Mouse (Mus musculus) kidney, postnatal 25 days (tissue): ENCODE results near the gene Nadk.

Source experiments
- DNase-seq, 2 experiments: peaks; one replicate each; pipeline ENCODE4 v3.0.0; 2021; ENCODE audit warnings: mixed read lengths in 2 of 2

Gene Nadk

GRCm38 (mm10) chr4:155561661-155562442, at the start of gene Nadk:
TSS of gene Nadk (plus strand) at chr4:155562378.
- no peak for DNase-seq

- DNase-seq, result no peak
Observed at GRCm38 (mm10) chr4:155514810-155515209, 47.4 kb upstream of the Nadk start.

- peak in 1 of 2 experiments; percentile 31 for DNase-seq
Observed at GRCm38 (mm10) chr4:155517948-155518517, 44.1 kb upstream of the Nadk start.

- peak; percentile 7 to 35 for DNase-seq
Observed at GRCm38 (mm10) chr4:155522327-155522726, 39.9 kb upstream of the Nadk start.

- DNase-seq, result peak; percentile 9 to 36
Observed at GRCm38 (mm10) chr4:155525751-155526150, 36.4 kb upstream of the Nadk start.

- no peak for DNase-seq
Observed at GRCm38 (mm10) chr4:155529294-155529693, 32.9 kb upstream of the Nadk start.

- DNase-seq, result no peak
Observed at GRCm38 (mm10) chr4:155549993-155550392, 12.2 kb upstream of the Nadk start.

GRCm38 (mm10) chr4:155550446-155550845, 11.7 kb upstream of the Nadk start:
- no peak for DNase-seq

- DNase-seq, result no peak
Observed at GRCm38 (mm10) chr4:155551073-155551472, 11.1 kb upstream of the Nadk start.

GRCm38 (mm10) chr4:155552917-155553532, 9.2 kb upstream of the Nadk start:
- DNase-seq, result no peak

GRCm38 (mm10) chr4:155554880-155555279, 7.3 kb upstream of the Nadk start:
- no peak for DNase-seq

GRCm38 (mm10) chr4:155555464-155555863, 6.7 kb upstream of the Nadk start:
- no peak for DNase-seq

GRCm38 (mm10) chr4:155559454-155559853, 2.7 kb upstream of the Nadk start:
- no peak for DNase-seq

- peak; percentile 19 to 76 for DNase-seq
Observed at GRCm38 (mm10) chr4:155560932-155561331, 1.2 kb upstream of the Nadk start.

- peak; percentile 73 to 81 for DNase-seq
Observed at GRCm38 (mm10) chr4:155562725-155563399, 684 bp downstream of the Nadk start.

- peak; percentile 98 for DNase-seq
Observed at GRCm38 (mm10) chr4:155563400-155564231, 1.4 kb downstream of the Nadk start.

GRCm38 (mm10) chr4:155564315-155565069, 2.3 kb downstream of the Nadk start:
- DNase-seq, result peak; percentile 36 to 68

GRCm38 (mm10) chr4:155566555-155566954, 4.4 kb downstream of the Nadk start:
- DNase-seq, result peak; percentile 33 to 65

GRCm38 (mm10) chr4:155568170-155568569, 6.0 kb downstream of the Nadk start:
- peak in 1 of 2 experiments; percentile 54 for DNase-seq

- no peak for DNase-seq
Observed at GRCm38 (mm10) chr4:155568632-155569370, 6.6 kb downstream of the Nadk start.

- DNase-seq, result no peak
Observed at GRCm38 (mm10) chr4:155569818-155570217, 7.6 kb downstream of the Nadk start.
